Mouse (Mus musculus) left cerebral cortex, adult 8-10 months (tissue): ENCODE data around the gene Runx1. TPM values are rescaled to one million over a fixed set of nuclear protein-coding genes. Genes with fewer than 3 reads are reported as not detected.
A peak's percentile ranks its signal among the peaks of the same experiment; 100 is the strongest.

ENCODE experiments used
- DNase-seq, 2 experiments: peaks; one replicate each; pipeline ENCODE4 v3.0.0; 2022; ENCODE audit warnings: low spot score in 2 of 2
- total RNA-seq, 4 experiments: library from RNA; stranded (reverse); gene quantifications; 2 replicates each; pipeline ENCODE4 v1.2.4; 2022

Runx1 gene
- total RNA-seq, 4 experiments from 2014 or later, result 0.87 to 6.6 (median 2.4) TPM

- no peak for DNase-seq
Observed at GRCm38 (mm10) chr16:92573193-92573592, 252.8 kb downstream of the Runx1 start.

DNA sequence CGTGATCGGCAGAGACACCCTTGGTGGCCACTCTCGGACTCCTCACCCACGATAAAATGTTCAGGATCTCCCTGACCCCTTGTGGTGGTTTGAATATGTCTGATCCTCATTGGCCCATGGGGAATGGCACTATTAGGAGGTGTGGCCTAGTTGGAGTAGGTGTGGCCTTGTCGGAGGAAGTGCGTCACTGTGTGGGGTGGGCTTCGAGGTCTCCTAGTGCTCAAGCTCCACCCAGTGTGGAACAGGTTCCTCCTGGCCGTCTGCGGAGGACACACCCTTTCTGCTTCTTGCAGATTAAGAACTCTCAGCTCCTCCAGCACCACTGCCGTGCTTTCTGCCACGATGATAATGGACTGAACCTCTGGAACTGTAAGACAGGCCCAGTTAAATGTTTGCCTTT is 254.7 kb downstream of the Runx1 start:
- no peak for DNase-seq

DNA sequence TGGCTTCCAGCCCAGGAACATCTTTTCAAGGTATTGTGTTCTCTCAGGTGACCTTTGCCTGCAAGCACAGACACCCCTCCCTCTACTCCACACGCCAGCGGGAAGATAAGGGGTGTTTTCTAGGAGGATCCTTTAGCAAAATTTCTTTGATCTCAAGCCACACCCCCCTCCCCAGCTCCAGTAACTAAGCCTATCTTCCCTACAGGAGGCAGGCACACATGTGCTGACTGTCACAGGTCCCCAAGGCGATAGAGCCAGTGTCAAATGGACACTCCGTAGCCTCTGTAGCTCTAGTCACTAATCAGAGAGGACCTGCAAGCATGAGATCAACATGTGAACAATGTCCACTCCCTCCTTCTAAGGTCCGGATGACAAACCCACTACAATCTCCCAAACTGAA is 259.8 kb downstream of the Runx1 start:
- no peak for DNase-seq

- DNase-seq, result peak; percentile 52 to 87
Observed at GRCm38 (mm10) chr16:92565708-92566107, 260.2 kb downstream of the Runx1 start.

GRCm38 (mm10) chr16:92565291-92565690 is 260.7 kb downstream of the Runx1 start:
- no peak for DNase-seq

GRCm38 (mm10) chr16:92555051-92555450 is 270.9 kb downstream of the Runx1 start:
- DNase-seq, result no peak

DNA sequence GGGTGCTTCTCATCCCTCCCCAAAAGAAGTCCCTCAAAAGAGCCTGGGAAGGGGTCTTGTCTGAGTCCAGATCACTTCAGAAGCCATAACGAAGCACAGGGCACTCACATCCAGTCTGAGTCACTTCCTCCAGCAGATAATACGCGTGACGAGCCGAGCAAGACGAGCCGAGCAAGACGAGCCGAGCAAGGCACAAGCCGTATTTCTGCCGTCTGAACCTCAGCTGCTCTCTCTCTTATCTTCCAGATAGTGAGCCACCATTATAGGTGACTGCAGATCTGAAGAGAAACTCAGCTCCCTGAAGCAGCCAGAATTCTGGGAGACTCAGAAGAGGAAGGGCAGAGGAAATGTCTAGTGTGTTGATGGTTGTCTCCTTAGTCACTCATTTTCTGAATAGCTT is 273.1 kb downstream of the Runx1 start:
- no peak for DNase-seq

DNA sequence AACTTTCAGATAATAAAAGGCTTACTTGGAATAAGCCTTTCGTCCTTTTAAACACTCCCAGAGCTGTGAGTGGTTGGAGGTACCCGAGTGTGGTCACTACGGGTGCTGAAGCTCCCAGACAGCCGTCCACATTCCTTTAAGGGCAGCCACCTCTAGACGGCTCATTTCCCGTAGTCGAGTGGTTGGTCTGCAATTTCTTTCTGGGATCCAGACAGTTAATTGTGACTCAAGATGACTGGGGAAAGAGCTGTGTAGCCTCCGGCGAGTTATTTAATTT is 273.9 kb downstream of the Runx1 start:
- DNase-seq, result no peak
